Mouse (Mus musculus) stomach, postnatal 0 days (tissue): Measurements from ENCODE around the gene Chrm3.
A peak's percentile ranks its signal among the peaks of the same experiment; 100 is the strongest.

Experiments
- CTCF ChIP-seq: IDR thresholded peaks from 2 replicates; pipeline ENCODE4 v1.5.1; 2016; ENCODE audit warnings: antibody characterized with exemption, low read depth, mild to moderate bottlenecking, moderate library complexity
- EP300 ChIP-seq: optimal IDR thresholded peaks from 2 replicates; pipeline ENCODE3; 2016; ENCODE audit warnings: antibody characterized with exemption

DNA sequence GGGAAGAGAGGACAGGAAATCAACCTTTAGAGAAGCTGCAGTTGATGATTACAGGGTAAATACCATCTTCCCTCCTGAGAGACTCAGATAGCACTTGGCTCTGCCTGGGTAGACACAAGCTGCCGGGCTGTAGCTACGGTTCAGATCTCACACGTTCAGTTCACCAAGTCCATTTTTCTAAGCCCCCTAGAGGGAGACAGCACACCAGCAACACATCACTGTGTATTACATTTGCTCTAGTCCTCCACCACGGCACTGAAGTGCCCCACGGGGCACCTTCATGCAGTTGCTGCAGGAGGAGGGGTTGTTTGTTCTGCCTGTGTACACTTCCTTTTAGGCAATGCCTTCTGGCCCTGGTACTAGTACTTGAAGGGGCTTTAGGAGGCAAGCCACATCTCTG lies 289.5 kb downstream of the Chrm3 start:
- peak; percentile 79 for TF ChIP-seq CTCF
- no peak for TF ChIP-seq EP300
